Mouse (Mus musculus) CH12.LX (cell line): ENCODE results near the gene Frmd8.

ENCODE experiments used
- CTCF ChIP-seq, 2 experiments: IDR thresholded peaks in 1 of 2; conservative IDR thresholded peaks in 1 of 2; 2 replicates each; pipeline ENCODE4 v1.5.1; 2011 to 2012; ENCODE audit warnings: low read depth in 2 of 2, low read length in 2 of 2, improper control_type of control experiment in 1 of 2, inconsistent platforms in 1 of 2, mild to moderate bottlenecking in 1 of 2, moderate library complexity in 1 of 2
- POLR2AphosphoS2 ChIP-seq: IDR thresholded peaks from 2 replicates; pipeline ENCODE4 v1.6.1; 2011; ENCODE audit warnings: low read depth, low read length, improper control_type of control experiment

GRCm38 (mm10) chr19:5871683-5872082, 3.4 kb downstream of the Frmd8 start:
- TF ChIP-seq CTCF (conservative IDR thresholded peaks at IDR 0.05 in 1 of 2, IDR thresholded peaks at IDR 0.05 in 1 of 2; ENCODE audit: low read depth in 2 of 2, low read length in 2 of 2): no peak
- no peak for TF ChIP-seq POLR2AphosphoS2
